8 mouse cellular contexts compared by ENCODE assay signal in the genomic region with DNA sequence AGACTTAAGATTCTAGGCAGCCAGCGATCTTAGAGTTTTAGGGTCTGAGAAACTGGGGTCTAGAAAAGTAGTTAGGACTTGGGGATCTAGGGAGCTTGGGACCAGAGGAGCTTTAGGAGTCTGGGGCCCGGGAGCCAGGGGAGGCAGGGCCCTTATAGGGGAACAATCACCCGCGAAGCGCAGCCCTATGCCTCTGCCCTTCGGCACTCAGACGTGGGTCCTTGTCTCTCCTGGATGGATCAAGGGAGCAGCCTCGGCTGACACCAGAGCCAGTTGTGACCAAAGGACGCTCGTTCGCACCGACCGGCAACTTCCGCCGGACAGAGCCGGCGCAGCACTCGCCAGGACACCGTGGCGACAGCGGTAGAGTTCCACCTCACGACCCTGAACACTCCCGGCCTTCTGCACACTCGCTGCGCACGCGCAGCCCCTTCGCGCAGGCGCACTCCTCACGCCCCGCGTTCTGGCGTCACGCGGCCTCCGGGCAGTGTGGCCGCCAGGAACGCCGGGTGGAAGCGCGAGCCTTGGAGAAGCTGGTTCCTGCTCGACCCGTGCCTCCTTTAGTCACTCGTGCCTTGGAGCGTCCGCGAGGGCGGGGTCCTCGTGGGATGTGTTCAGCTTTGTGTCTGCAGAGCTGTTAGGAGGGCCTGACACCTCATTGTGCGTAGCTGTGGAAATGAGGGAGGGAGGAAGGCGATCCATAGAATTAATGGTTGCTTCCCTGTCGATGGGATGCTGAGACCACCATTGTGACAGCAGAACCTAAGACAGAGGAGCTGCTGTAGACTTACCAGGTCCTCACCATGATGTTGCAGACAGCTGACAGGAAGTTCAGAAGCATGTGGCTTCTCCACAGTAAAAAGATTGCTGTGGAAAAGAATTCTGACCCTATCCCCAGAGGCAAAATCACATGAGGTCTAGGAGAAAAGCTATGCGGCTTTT. TPM values are rescaled to one million over a fixed set of nuclear protein-coding genes. Genes with fewer than 3 reads are reported as not detected.
DNase-seq lines count a peak whose midpoint lies in the region; ATAC-seq and TF ChIP-seq lines count a peak whose summit lies in the region.

No protein-coding gene starts in this region.

- H3K4me3 ChIP-seq in ES-E14 (ENCODE audit: insufficient read depth in 1 of 2, low read depth in 1 of 2, low read length in 2 of 2, poor library complexity in 1 of 2, severe bottlenecking in 1 of 2), result peak overlapping the region; percentile 60 to 63
- H3K4me3 ChIP-seq in forebrain, embryonic 14.5 days (ENCODE audit: low read depth, low read length), result peak overlapping the region; percentile 64
- peak overlapping the region; percentile 65 for H3K4me3 ChIP-seq in liver, postnatal 0 days (ENCODE audit: low read depth, low read length)
- H3K4me3 ChIP-seq in neural tube, embryonic 13.5 days, result peak overlapping the region; percentile 76

- whole genome bisulfite sequencing in forebrain, embryonic 14.5 days, result 3% methylated on average over 54 of the region's 54 CpGs
- WGBS in liver, postnatal 0 days (ENCODE audit: insufficient replicate concordance), result 2% methylated on average over 54 of the region's 54 CpGs
- 3% methylated on average over 54 of the region's 54 CpGs for WGBS in neural tube, embryonic 13.5 days

- H3K4me1 ChIP-seq in ES-E14 (ENCODE audit: control insufficient read depth in 2 of 2, insufficient read depth in 2 of 2, low read length in 2 of 2, poor library complexity in 1 of 2), result no peaks in the 10 kb centered on the region
- H3K4me1 ChIP-seq in forebrain, embryonic 14.5 days (ENCODE audit: control insufficient read depth, insufficient read depth, low read length), result peaks cover 9% of the 10 kb centered on the region
- peaks cover 14% of the 10 kb centered on the region for H3K4me1 ChIP-seq in liver, postnatal 0 days (ENCODE audit: insufficient read depth)
- H3K4me1 ChIP-seq in neural tube, embryonic 13.5 days (replicated peaks), result peaks cover 19% of the 10 kb centered on the region

- no peak for TF ChIP-seq CTCF in liver, postnatal 0 days (IDR thresholded peaks at IDR 0.05; ENCODE audit: low read depth)

- H3K27me3 ChIP-seq in forebrain, embryonic 14.5 days (replicated peaks; ENCODE audit: control insufficient read depth, insufficient read depth, low read length), result no peaks in the 10 kb centered on the region; the same call in 1 of the 2 replicates
- 0 out of 2 replicates have a peak, but pooled peaks cover 3% of the 10 kb centered on the region for H3K27me3 ChIP-seq in liver, postnatal 0 days (ENCODE audit: insufficient read depth, low read length)
- H3K27me3 ChIP-seq in neural tube, embryonic 13.5 days, result peaks cover 7% of the 10 kb centered on the region; the same call in 1 of the 2 replicates

- intact Hi-C loops in heart, postnatal 14 days (cut with DNase I), result loop anchor here (2.0 kb wide), 1 partner anchor 15 kb away; a partner anchor contains a TSS

- peak; percentile 76 for DNase-seq in ES-E14 (ENCODE audit: low read depth, low spot score)
- DNase-seq in cerebellum, adult 11 months, result peak; percentile 95
- DNase-seq in forebrain, embryonic 14.5 days (ENCODE audit: low spot score), result peak; percentile 96
- peak; percentile 98 for DNase-seq in heart, postnatal 14 days
- DNase-seq in layer of hippocampus, adult 11-12 months (ENCODE audit: low spot score), result peak; percentile 95
- DNase-seq in liver, postnatal 0 days, result peak; percentile 93
- peak; percentile 88 for DNase-seq in telencephalon, adult 2 months (ENCODE audit: low read depth, low spot score)

- no peaks in the 10 kb centered on the region for H3K9me3 ChIP-seq in ES-E14 (ENCODE audit: control insufficient read depth, insufficient read depth, low read depth, low read length)
- no peaks in the 10 kb centered on the region for H3K9me3 ChIP-seq in forebrain, embryonic 14.5 days (replicated peaks; ENCODE audit: control insufficient read depth, low read length)
- H3K9me3 ChIP-seq in liver, postnatal 0 days (ENCODE audit: low read length), result no peaks in the 10 kb centered on the region
- H3K9me3 ChIP-seq in neural tube, embryonic 13.5 days, result no peaks in the 10 kb centered on the region

- in situ Hi-C loops in ES-E14 (cut with MboI; ENCODE audit: low sequenced_read_pairs in 2 of 2, unreplicated experiment in 2 of 2), result no loop called here

- no peaks in the 10 kb centered on the region for H3K36me3 ChIP-seq in ES-E14 (ENCODE audit: control insufficient read depth, insufficient read depth, low read length, poor library complexity, severe bottlenecking)
- no peaks in the 10 kb centered on the region for H3K36me3 ChIP-seq in forebrain, embryonic 14.5 days (ENCODE audit: control insufficient read depth, insufficient read depth, low read length)
- H3K36me3 ChIP-seq in liver, postnatal 0 days (replicated peaks; ENCODE audit: insufficient read depth, low read length), result no peaks in the 10 kb centered on the region; the same call in 1 of the 2 replicates
- no peaks in the 10 kb centered on the region for H3K36me3 ChIP-seq in neural tube, embryonic 13.5 days

- no peak for TF ChIP-seq EP300 in liver, postnatal 0 days (IDR thresholded peaks at IDR 0.05; ENCODE audit: low read depth)

- H3K9ac ChIP-seq in ES-E14 (ENCODE audit: insufficient read depth, low read depth, low read length, poor library complexity, severe bottlenecking), result peak overlapping the region; percentile 79
- peak overlapping the region; percentile 94 for H3K9ac ChIP-seq in forebrain, embryonic 14.5 days (ENCODE audit: low read length)
- H3K9ac ChIP-seq in liver, postnatal 0 days (replicated peaks), result peak overlapping the region; percentile 84
- peak overlapping the region; percentile 96 for H3K9ac ChIP-seq in neural tube, embryonic 13.5 days

- no peak overlapping the region for H3K27ac ChIP-seq in ES-E14 (ENCODE audit: insufficient read depth, low read depth, low read length, poor library complexity, severe bottlenecking)
- H3K27ac ChIP-seq in forebrain, embryonic 14.5 days (ENCODE audit: low read depth, low read length), result peak overlapping the region; percentile 76
- H3K27ac ChIP-seq in liver, postnatal 0 days (ENCODE audit: low read depth), result peak overlapping the region; percentile 79
- peak overlapping the region; percentile 95 for H3K27ac ChIP-seq in neural tube, embryonic 13.5 days (replicated peaks)

- peak overlapping the region; percentile 96 for H3K4me2 ChIP-seq in forebrain, embryonic 14.5 days (ENCODE audit: low read length)
- peak overlapping the region; percentile 86 for H3K4me2 ChIP-seq in liver, postnatal 0 days (ENCODE audit: low read depth, low read length)
- peak overlapping the region; percentile 95 for H3K4me2 ChIP-seq in neural tube, embryonic 13.5 days

- peak; percentile 96 for ATAC-seq in forebrain, embryonic 14.5 days
- ATAC-seq in liver, postnatal 0 days, result peak; percentile 98
- peak; percentile 96 for ATAC-seq in neural tube, embryonic 13.5 days (ENCODE audit: low read depth)

TF ChIP-seq in ES-E14, 5 proteins besides CTCF, POLR2A, EP300 and RAD21:
- TF ChIP-seq ZC3H11A (IDR thresholded peaks at IDR 0.05; ENCODE audit: borderline replicate concordance, low read depth, low read length) (no peak), ZNF384 (IDR thresholded peaks at IDR 0.05; ENCODE audit: low read depth, low read length) (no peak), HCFC1 (IDR thresholded peaks at IDR 0.05; ENCODE audit: borderline replicate concordance, insufficient read depth, low read length) (0 out of 2 replicates have a peak, but pooled peaks have one; percentile 65), MAFK (IDR thresholded peaks at IDR 0.05; ENCODE audit: insufficient read depth, low read depth, low read length) (no peak), CHD2 (IDR thresholded peaks at IDR 0.05; ENCODE audit: low read depth, low read length) (no peak)

RNA-seq across cellular contexts. Expression of a gene that starts 14.8 kb away (rescaled TPM):
- 1.3 and 1.8 TPM in 2 replicates for total RNA-seq in ES-E14 (2012; rRNA removed)
- polyA plus RNA-seq in forebrain, embryonic 14.5 days (2014; fragmentation: Nextera tagmentation; extraction: Ambion mirVana), result 1.0 and 1.8 TPM in 2 replicates
- total RNA-seq in heart, postnatal 14 days (2021), result 1 to 10 TPM; 5.8 to 7.2 TPM
- polyA plus RNA-seq in liver, postnatal 0 days (2015; fragmentation: Nextera tagmentation; extraction: Ambion mirVana), result 1.3 and 1.6 TPM in 2 replicates
- polyA plus RNA-seq in neural tube, embryonic 13.5 days (2015; fragmentation: Nextera tagmentation; extraction: Ambion mirVana), result 2.1 TPM in 2 replicates

RNA-seq across cellular contexts. Expression of a gene that starts 18.8 kb away (rescaled TPM):
- 44.1 and 58.9 TPM in 2 replicates for total RNA-seq in ES-E14 (2012; rRNA removed)
- polyA plus RNA-seq in forebrain, embryonic 14.5 days (2014; fragmentation: Nextera tagmentation; extraction: Ambion mirVana), result 61.7 and 65.4 TPM in 2 replicates
- total RNA-seq in heart, postnatal 14 days (2021), result 100 to 1,000 TPM; 217 to 237 TPM
- 26.7 and 29.3 TPM in 2 replicates for polyA plus RNA-seq in liver, postnatal 0 days (2015; fragmentation: Nextera tagmentation; extraction: Ambion mirVana)
- polyA plus RNA-seq in neural tube, embryonic 13.5 days (2015; fragmentation: Nextera tagmentation; extraction: Ambion mirVana), result 73.4 and 101 TPM in 2 replicates

RNA-seq across cellular contexts. Expression of a gene that starts 26.8 kb away (rescaled TPM):
- total RNA-seq in ES-E14 (2012; rRNA removed), result 46.1 and 47.7 TPM in 2 replicates
- 10.3 and 15.7 TPM in 2 replicates for polyA plus RNA-seq in forebrain, embryonic 14.5 days (2014; fragmentation: Nextera tagmentation; extraction: Ambion mirVana)
- 1 to 10 TPM; 8.6 to 9.9 TPM for total RNA-seq in heart, postnatal 14 days (2021)
- polyA plus RNA-seq in liver, postnatal 0 days (2015; fragmentation: Nextera tagmentation; extraction: Ambion mirVana), result 4.0 and 4.8 TPM in 2 replicates
- 23.7 and 26.9 TPM in 2 replicates for polyA plus RNA-seq in neural tube, embryonic 13.5 days (2015; fragmentation: Nextera tagmentation; extraction: Ambion mirVana)

RNA-seq across cellular contexts. Expression of a gene that starts 49.0 kb away (rescaled TPM):
- 301 and 355 TPM in 2 replicates for total RNA-seq in ES-E14 (2012; rRNA removed)
- 94.1 and 155 TPM in 2 replicates for polyA plus RNA-seq in forebrain, embryonic 14.5 days (2014; fragmentation: Nextera tagmentation; extraction: Ambion mirVana)
- 10 to 100 TPM; 25.4 to 30.9 TPM for total RNA-seq in heart, postnatal 14 days (2021)
- 55.6 and 62.2 TPM in 2 replicates for polyA plus RNA-seq in liver, postnatal 0 days (2015; fragmentation: Nextera tagmentation; extraction: Ambion mirVana)
- 66.3 and 75.0 TPM in 2 replicates for polyA plus RNA-seq in neural tube, embryonic 13.5 days (2015; fragmentation: Nextera tagmentation; extraction: Ambion mirVana)
